Mouse (Mus musculus) left cerebral cortex, adult 11 months (tissue): Measurements from ENCODE around the gene Catip.

Experiments
- DNase-seq: peaks from one replicate; pipeline ENCODE4 v3.0.0; 2022; ENCODE audit warnings: low spot score

Catip gene

GRCm38 (mm10) chr1:74343161-74343560, 18.7 kb upstream of the Catip start:
- no peak for DNase-seq

DNA sequence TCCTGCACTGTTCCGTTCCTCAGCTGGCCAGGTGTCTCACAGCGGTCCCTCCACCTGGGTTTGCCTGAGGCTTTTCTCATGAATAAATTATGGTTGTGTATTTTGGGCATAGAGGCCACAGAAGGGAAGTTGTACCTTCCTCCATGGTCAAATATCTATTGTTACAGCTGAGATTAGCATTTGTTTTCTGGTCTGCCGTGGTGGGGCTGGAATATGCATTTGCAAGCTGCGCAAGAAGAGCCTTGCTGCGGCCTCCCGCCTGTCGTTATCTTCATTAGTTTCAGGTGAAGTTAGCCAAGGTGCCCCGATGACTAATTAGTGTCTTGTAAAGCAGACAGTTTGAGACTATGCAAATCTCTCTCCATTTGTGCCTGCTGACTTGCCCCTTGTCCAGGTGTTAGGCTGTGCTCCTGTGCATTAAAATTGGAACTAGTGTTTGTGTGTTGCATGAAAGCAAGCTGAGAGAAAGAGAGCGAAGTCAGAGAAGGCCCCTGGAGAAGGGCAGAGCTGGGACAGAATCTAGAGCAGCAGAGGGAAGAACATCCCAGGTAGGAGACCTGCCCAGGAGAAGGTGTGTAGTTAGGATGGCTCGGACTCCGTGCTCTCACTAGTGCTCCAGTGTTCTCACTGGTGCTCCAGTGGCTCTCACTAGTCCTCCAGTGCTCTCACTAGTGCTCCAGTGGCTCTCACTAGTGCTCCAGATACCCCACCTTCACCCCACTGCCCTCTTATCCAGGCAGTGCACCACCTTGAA, 17.6 kb upstream of the Catip start:
- no peak for DNase-seq

DNA sequence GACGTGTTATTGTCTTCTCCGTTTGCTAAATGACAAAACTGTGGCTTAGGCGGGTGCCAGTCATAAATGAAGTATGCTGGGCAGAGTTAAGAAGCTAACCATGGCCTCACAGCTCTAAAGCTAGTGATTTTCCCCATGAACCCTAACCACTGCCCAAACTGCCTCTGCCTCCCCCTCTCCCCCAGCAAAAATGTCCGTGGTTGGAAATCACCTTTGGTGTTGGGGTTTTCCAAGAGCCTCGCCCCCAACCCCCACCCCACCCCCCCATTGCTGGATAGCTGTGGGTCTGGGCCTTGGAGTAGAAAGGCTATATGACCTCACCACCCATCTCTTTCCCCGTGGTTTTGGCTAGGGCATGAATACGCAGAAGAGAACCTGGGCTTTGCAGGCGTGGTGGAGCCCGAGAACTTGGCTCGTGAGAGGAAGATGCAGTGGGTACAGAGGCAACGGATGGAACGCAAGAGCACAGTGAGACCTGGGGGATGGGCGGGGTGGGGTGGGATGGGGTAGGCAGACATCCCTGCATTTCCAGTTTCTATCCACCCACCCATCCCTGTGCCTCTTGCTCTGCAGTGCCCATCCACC, 10.6 kb upstream of the Catip start:
- no peak for DNase-seq

DNA sequence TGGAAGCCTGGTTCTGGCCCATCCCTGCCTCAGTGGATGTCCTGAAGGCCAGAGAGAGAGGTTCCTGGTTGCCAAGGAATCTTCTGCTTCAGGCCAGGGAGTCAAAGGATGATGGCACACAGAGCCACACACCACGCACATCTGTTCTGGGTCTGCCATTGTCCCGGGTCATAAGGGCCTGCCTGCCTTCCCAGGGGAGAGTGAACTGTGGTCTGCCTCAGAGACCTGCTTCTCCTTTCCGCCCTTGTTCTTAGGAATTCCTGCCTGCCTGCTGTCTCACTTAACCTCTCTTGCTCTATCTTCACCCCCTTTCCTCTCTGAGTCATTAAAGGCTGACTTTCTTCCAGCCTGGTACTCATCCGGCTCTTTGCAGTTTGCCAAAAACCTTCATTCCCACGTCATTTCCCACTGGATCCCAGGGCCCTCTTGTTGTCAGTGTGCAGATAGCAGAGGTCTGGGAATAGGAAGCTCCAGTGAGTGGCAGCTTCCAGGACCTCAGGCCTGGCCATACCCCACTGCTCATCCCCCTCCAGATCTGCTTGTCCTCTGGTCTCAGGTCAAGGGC, 9.3 kb upstream of the Catip start:
- DNase-seq: no peak

DNA sequence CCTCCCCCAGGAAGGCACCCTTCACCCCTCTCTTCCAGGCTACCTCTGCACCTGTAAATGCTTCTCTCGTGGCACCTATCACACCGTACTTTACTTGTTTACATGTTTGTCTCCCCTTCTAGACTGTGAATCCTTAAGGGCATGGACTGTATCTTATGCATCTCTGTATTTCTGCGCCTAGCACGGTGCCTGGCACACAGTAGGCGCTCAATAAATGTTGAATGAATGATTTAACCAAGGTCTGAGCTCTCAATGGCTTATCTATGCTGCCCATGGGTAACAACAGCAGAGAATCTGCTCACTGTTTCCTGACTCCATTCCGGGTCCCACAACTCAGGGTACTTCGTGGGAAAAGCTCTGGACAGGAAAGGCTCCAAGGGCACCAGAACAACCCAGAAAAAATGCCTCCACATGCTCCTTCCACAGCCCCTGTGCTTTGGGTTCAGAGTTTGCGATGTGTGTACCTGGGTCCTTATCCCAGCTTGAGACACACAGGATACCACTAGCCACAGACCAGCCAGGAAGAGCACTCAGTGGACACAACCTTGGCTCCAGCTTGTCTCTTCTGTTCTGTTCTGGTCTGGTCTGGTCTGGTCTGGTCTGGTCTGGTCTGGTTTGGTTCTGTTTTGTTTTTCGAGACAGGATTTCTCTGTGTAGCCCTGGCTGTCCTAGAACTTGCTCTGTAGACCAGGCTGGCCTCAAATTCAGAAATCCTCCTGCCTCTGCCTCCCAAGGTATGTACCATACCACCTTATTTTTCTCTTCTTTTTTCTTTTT, 8.3 kb upstream of the Catip start:
- DNase-seq: no peak

- DNase-seq: no peak
These were observed 4.4 kb upstream of the Catip start for GRCm38 (mm10) chr1:74357531-74357930.

- no peak for DNase-seq
These were observed 1.9 kb upstream of the Catip start for GRCm38 (mm10) chr1:74359952-74360517.

DNA sequence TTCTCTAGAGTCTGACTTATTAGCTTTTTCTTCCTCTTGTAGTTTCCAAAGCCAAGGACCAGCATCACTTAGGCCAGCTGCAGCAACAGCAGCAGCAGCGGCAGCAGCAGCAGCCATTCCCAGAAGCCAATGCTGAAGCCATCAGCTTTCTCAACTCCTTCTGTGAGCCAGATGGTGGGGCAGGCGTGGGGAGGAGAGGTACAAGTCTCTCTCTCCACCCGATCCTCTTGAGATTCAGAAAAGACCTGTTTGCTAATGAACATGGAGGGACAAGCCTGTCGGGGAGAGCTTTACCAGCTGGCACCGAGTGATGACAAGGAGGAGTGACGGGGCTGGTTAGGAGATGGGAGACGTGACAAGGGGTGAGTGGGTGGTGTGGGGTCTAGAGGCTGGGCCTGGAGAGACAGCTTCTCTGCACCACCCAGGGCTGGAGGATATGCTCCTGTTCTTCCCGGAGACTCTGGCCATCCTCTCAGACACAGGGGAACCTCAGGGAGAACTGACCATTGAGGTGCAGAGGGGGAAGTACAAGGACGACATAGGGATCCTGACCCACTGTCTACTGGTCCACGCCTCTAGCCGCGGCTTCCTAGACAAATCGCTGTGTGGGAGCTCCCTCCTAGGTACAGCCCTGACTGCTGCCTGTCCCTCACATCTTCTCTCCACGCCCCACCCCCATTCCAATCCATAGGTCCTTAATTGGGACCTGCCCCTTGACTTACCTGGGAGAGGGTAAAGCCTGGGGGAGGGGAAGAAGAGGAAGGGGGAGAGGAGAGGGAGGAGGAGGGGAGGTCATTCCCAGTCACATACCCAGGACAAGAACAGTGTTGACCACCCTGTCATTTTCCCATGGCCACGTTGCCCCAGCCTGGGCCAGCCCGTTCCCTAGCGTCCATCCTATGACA, 669 bp downstream of the Catip start:
- DNase-seq: no peak

DNA sequence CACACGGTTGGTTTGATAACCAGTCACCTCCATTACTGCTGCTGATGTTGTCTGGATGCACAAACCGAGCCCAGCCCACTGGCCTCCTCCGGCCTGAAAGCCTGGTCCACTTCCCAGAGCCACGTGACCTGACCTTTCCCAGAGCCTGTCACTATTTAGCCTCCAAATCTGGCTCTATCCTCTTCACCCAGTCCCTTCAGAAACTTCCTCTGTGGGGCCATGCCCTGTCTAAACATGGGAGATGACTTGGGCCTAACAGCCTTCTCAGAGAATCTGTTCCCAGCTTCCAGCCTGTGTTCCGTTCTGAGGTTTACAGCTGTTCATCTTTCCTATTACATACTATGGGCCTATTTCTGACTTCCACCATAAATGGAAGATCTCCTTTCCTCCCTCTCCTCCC, 1.5 kb downstream of the Catip start:
- no peak for DNase-seq

GRCm38 (mm10) chr1:74364270-74364669, 2.4 kb downstream of the Catip start:
- DNase-seq: no peak

DNA sequence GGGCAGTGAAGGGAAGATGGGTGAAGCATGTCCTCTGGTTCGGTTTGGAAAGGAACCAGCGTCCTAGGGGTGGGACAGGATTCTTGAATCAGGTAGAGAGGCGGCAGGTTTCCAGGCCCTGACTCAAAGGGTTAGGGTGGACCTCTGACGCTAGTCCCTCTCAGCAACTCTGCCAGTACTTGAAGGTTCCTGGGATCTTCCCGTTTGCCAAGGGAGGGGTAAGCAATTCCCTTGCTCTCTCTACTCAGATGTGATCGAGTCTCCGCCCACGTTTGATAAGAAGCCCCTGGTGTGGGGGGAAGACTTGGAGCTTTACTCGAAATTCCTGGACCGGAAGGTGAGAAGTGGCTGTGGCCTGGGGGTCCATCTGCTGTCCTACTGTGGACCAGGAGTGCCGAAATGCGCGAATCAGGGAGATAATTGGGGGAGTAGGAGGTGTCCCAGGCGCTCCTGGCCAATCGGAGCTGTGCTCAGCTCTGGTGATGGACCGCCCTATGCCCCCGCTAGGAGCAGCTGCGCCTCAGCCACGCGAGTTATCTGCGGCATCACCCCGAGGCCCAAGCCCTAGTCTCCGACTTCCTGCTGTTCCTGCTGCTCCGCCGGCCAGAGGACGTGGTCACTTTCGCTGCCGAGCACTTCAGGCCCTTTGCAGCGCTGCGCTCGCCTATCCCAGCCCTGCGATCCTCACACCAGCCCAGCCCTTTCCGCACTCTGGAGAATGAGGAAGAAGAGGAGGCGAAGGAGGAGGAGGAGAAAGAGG, 6.2 kb downstream of the Catip start:
- DNase-seq: no peak

DNA sequence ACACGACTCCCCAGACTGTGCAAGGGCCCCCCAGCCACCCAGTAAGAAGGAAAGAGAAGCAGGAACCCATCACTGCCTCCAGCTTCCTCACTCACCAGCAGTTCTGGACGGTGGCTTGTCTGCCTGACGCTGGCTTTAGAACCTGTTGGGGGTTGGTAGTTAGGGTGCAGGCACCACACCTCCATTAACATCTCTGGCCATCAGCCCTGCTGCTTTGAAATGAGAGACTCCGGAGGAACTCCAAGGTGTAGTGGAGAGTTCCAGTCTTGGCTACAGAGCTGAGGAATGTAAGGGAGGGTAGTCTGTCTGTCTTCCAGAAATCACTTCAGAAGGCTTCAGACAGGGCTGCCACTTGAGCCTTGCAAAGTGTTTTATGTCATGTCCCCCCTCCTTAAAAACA, 8.1 kb downstream of the Catip start:
- DNase-seq: no peak

DNA sequence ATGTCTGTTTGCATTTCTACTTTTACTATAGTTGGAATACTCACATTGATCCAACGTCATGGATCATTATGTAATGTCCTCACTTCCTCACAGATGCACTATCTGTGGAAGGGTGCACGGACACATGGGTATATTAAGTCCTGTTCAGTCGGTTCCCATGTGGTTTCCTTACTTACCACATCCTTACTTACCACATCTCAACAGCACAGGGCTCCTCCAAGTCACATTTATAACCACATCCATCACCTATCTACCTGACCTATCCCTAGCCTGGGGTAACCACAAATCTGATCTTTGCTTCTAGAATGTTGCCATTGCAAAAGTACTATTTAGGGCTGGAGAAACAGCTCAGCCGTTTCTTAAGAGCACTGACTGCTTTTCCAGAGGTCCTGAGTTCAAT, 11.5 kb downstream of the Catip start:
- no peak for DNase-seq

DNA sequence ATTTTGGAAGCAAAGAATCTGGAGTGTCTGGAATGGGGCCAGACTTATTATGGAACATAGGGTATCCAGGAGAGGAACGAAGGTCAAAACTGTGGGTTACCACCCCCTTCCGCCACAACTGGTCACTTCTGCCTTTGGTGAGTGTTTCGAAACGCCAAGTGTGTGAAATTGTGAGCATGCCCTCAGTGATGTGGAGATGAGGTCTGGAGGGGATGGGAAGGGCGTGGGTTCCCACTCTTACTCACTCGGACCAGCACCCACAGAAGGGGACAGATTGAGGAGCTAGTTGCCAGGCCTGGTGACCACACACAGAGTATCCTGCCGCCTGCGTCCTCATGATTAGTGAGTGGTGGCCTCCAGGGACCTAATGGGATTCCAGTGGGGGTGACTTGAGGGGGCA, 13.1 kb downstream of the Catip start, which contains the start of gene Slc11a1:
TSS of gene Slc11a1 (plus strand) at position 216 of the 400 bp plus-strand sequence.
- no peak for DNase-seq

DNA sequence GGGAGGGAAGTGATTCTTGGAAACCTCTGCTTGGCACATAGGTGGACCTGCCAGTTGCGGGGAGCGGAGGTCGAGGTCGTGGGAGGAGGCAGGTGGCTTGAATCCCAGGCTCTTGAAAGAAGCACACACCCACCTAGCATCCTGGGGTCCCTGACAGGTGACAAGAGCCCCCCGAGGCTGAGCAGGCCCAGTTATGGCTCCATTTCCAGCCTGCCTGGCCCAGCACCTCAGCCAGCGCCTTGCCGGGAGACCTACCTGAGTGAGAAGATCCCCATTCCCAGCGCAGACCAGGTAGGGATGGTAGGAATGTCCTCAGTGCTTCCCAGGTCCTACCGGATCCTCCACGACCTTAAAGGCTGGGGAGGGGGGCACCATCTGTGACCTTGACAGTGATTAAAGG, 13.7 kb downstream of the Catip start:
- no peak for DNase-seq

- DNase-seq: no peak
These were observed 14.5 kb downstream of the Catip start for GRCm38 (mm10) chr1:74376396-74376795.

DNA sequence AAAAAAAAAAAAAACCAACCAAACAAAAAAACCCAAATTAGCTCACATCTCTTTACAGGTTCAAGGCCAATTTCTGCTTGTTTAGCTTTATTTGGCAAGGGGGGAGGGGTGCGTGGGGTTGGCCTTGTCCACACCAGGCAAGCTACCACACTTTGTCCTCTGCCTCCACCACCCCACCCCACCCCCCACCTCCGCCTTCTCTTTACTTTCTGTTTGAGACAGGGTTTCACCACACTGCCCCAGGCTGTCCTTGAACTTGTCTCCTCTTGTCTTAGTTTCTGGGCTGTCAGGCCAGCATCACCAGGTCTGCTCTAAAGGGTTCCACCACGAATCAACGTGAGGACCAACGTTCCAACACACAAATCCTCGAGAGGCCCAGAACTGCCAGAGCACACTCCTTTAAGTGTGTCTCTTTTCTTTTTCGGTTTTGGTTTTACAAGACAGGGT, 17.2 kb downstream of the Catip start:
- DNase-seq: no peak

DNA sequence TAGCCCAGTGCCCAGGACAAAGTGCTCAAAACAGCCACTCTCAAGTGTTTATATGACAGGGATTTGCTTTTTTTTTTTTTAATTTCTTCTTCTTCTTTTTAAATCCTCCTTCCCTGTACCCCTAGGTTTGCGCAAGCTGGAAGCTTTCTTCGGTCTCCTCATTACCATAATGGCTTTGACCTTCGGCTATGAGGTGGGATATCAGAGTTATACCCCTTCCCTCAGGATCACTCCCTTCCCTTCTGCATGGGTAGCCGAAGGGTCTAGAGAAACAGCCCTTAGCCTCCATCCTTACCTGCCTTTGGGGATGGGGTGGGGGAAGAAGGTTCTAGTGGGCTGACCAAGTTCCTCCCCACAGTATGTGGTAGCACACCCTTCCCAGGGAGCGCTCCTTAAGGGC, 18.6 kb downstream of the Catip start:
- DNase-seq: no peak

GRCm38 (mm10) chr1:74381588-74382021, 19.7 kb downstream of the Catip start:
- DNase-seq: no peak

- DNase-seq: no peak
These were observed 21.5 kb downstream of the Catip start for GRCm38 (mm10) chr1:74383385-74383784.

- DNase-seq: no peak
These were observed 22.6 kb downstream of the Catip start for GRCm38 (mm10) chr1:74384525-74384924.
